Mouse (Mus musculus) thymus, adult 2 months (tissue): ENCODE results near the gene Ube3b. TPM values are rescaled to one million over a fixed set of nuclear protein-coding genes. Genes with fewer than 3 reads are reported as not detected.

Experiments
- DNase-seq: peaks from one replicate; pipeline ENCODE4 v3.0.0; 2021
- H3K27ac ChIP-seq: fragments of 200-500 bp; 2 replicates; pipeline ENCODE4 v1.5.1; 2012; ENCODE audit warnings: low read length, control low read depth; ENCODE audit not compliant: control insufficient read depth, insufficient read depth
- H3K27me3 ChIP-seq: fragments of 200-500 bp; 2 replicates; pipeline ENCODE4 v1.6.1; 2012; ENCODE audit warnings: mild to moderate bottlenecking, low read length, moderate library complexity, mixed read lengths; ENCODE audit not compliant: control insufficient read depth, insufficient read depth
- H3K36me3 ChIP-seq: fragments of 200-500 bp; 2 replicates; pipeline ENCODE4 v1.6.1; 2012; ENCODE audit warnings: mild to moderate bottlenecking, low read length, moderate library complexity; ENCODE audit not compliant: control insufficient read depth, insufficient read depth
- H3K4me1 ChIP-seq: fragments of 200-500 bp; replicated peaks from 2 replicates; pipeline ENCODE4 v1.6.1; 2012; ENCODE audit warnings: low read length; ENCODE audit not compliant: control insufficient read depth, insufficient read depth
- H3K4me3 ChIP-seq: fragments of 200-500 bp; 2 replicates; pipeline ENCODE4 v1.5.1; 2012; ENCODE audit warnings: mild to moderate bottlenecking, low read length, control low read depth, moderate library complexity; ENCODE audit not compliant: control insufficient read depth, insufficient read depth
- CTCF ChIP-seq: fragments of 200-500 bp; IDR thresholded peaks from 2 replicates; pipeline ENCODE4 v1.5.1; 2012; ENCODE audit warnings: mild to moderate bottlenecking, control low read depth, low read length, moderate library complexity, borderline replicate concordance; ENCODE audit not compliant: control insufficient read depth, poor library complexity, insufficient read depth; ENCODE audit errors: extremely low read depth
- POLR2A ChIP-seq: fragments of 200-500 bp; IDR thresholded peaks from 2 replicates; pipeline ENCODE4 v1.6.1; 2012; ENCODE audit warnings: mild to moderate bottlenecking, low read length, control low read depth, moderate library complexity; ENCODE audit not compliant: control insufficient read depth, poor library complexity, insufficient read depth; ENCODE audit errors: extremely low read depth
- WGBS: fragments of 180-500 bp; shearing (Covaris S2); methylation state at CpG from one replicate; pipeline ENCODE4 v1.1.7; 2018; 5-methylcytosine and 5-hydroxymethylcytosine counted together
- polyA plus RNA-seq: library from polyadenylated mRNA; depleted of rRNA; stranded (reverse); fragments of >200 nt; gene quantifications from 2 replicates; pipeline ENCODE4 v1.2.3, GENCODE M21; 2012

The Ube3b gene
- polyA plus RNA-seq, 1 experiment: 123 TPM

DNA sequence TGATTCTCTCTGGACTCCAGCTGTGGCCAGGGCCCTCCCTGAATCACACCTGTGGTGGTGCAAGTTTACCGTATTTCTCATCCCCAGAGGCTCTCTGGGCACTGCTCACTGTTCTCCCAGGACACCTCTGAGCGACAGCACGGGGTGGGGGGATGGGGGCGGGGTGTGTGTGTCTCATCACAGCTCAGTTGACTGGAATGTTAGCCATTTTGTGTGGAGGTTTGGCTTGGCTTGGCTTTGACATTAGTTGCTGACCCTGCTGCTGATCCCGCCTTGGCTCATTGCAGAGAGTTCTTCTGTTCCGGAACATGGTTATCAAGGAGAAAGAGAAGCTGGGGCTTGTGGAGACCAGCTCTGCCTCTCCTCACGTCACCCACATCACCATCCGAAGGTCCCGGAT, 27.4 kb downstream of the Ube3b start:
- Histone ChIP-seq H3K4me1 (no peaks in the 10 kb centered on the region), H3K36me3 (peaks cover 93% of the 10 kb centered on the region), H3K4me3 (no peak overlapping the region), H3K27me3 (no peaks in the 10 kb centered on the region), H3K27ac (no peak overlapping the region)
- no peak for DNase-seq
- no peak for TF ChIP-seq POLR2A
- no peak for TF ChIP-seq CTCF
- 97% methylated on average over 9 of the region's 9 CpGs for WGBS

DNA sequence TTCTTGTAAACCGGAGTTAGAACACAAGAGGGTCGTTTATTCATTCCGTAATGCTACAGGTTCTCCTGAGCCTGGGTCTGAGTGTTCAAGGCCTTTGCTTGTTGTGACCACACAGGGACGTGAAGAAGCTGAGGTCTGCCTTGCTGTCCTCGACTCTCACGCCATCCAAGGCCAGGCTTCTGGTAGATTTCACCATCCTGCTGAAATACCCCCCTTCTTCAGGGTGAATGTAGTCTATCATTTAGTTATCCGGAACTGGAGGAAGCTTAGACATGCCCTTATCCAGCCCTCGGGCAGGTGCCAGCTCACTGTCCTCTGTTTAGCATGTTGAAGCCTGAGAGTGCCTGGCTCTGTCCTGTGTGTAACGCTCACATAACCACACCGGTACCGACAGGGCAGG, 28.4 kb downstream of the Ube3b start:
- H3K4me1 ChIP-seq: no peaks in the 10 kb centered on the region
- H3K36me3 ChIP-seq: peaks cover 95% of the 10 kb centered on the region
- H3K27ac ChIP-seq: no peak overlapping the region
- H3K4me3 ChIP-seq: no peak overlapping the region
- no peaks in the 10 kb centered on the region for H3K27me3 ChIP-seq
- 97% methylated on average over 11 of the region's 11 CpGs for WGBS
- DNase-seq: no peak
- no peak for TF ChIP-seq POLR2A
- TF ChIP-seq CTCF: no peak

DNA sequence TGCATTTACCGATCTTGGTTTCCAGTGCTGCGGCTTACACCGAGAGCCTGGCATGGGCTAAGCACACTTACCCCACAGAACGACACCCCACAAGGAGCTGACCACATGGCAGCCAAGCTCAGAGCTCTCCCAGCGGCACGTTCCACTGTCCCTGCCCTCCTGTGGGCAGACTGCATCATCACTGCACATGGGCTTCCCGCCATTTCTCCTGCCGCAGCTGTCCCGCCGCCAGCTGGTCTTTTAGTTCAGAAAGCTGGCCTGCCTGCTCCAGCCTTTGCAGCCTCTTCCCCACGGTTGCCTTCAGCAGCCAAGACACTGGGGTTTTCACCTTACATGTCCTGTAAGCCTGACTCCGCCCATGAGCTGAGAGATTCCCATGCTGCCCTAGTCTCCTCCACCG, 30.0 kb downstream of the Ube3b start:
- peaks cover 94% of the 10 kb centered on the region for H3K36me3 ChIP-seq
- H3K4me1 ChIP-seq: no peaks in the 10 kb centered on the region
- H3K27ac ChIP-seq: no peak overlapping the region
- 96% methylated on average over 13 of the region's 13 CpGs for WGBS
- TF ChIP-seq POLR2A: no peak
- H3K27me3 ChIP-seq: no peaks in the 10 kb centered on the region
- H3K4me3 ChIP-seq: no peak overlapping the region
- DNase-seq: no peak

DNA sequence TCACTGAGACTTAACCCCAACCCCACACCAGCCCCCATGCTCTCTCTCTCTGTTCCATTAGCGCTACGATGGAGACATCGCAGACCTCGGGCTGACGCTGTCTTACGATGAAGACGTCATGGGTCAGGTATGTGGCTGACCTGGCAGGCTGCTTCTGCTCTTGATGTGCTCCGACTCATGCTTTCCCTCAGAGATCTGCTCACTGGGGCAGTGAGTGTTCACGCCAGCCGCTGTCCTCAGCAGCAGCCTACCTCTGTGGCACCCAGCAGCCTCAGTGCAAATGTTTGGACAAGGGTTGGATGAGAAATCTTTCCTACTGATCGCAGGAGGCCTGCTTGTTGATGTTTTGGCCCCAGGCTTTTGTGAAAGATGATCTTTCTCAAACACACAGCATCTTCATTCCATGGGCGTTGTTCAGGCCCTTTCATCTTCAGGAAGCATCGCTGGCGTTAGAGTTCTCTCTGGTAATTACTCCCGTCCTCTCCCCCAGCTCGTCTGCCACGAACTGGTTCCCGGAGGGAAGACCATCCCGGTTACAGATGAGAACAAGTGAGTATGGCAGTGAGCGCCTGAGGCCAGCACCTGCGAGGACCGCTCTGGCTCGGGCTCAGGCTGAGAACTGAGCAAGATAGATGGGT, 32.1 kb downstream of the Ube3b start:
- Histone ChIP-seq H3K36me3 (peaks cover 93% of the 10 kb centered on the region), H3K27ac (no peak overlapping the region)
- 95% methylated on average over 23 of the region's 23 CpGs for WGBS

DNA sequence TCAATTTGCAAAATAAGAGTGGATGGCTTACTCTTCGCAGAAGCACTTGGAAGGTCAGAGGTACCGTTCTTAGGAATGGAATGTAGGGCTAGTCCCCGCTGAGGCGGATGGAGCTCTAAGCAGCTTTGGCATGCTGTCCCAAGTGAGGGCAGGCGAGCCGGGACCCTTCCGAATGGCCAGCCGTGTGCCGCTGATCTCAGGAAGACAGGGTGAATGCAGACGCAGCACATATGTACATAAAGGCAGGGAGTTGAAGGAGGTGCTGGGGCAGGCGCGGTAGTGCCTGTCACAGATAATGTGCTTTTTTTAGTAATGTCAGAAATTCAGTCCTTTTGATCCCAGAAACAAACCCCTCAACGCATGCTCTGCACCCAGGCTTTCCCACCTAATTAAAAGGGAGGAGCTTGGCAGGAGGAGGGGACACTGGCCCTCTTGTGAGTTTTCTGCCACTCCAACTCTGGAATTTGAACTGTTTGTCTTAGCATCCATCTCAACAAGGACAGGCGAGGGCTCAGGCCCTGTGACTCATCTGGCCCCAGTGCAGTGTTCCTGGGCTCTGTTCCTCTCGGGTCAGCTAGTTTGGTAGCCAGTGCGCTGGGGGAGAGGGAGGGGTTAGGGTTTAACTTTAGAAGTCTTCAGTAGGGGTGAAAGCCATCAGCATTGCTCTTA, 32.8 kb downstream of the Ube3b start:
- no peak for DNase-seq
- H3K36me3 ChIP-seq: peaks cover 86% of the 10 kb centered on the region
- H3K4me1 ChIP-seq: no peaks in the 10 kb centered on the region
- TF ChIP-seq POLR2A (no peak), CTCF (no peak)
- H3K4me3 ChIP-seq: no peak overlapping the region
- no peak overlapping the region for H3K27ac ChIP-seq
- no peaks in the 10 kb centered on the region for H3K27me3 ChIP-seq
- WGBS: 94% methylated on average over 16 of the region's 16 CpGs

More for the DNA sequence above, 32.1 kb downstream of the Ube3b start:
- TF ChIP-seq POLR2A (no peak), CTCF (no peak)
- Histone ChIP-seq H3K27me3 (no peaks in the 10 kb centered on the region), H3K4me3 (no peak overlapping the region), H3K4me1 (no peaks in the 10 kb centered on the region)
- DNase-seq: no peak

- Histone ChIP-seq H3K4me3 (no peak overlapping the region), H3K27me3 (no peaks in the 10 kb centered on the region), H3K4me1 (no peaks in the 10 kb centered on the region), H3K27ac (no peak overlapping the region), H3K36me3 (peaks cover 86% of the 10 kb centered on the region)
- no peak for DNase-seq
- 100% methylated on average over 5 of the region's 5 CpGs for WGBS
- TF ChIP-seq CTCF (no peak), POLR2A (no peak)
Observed at GRCm38 (mm10) chr5:114415606-114416005, 35.2 kb downstream of the Ube3b start.

DNA sequence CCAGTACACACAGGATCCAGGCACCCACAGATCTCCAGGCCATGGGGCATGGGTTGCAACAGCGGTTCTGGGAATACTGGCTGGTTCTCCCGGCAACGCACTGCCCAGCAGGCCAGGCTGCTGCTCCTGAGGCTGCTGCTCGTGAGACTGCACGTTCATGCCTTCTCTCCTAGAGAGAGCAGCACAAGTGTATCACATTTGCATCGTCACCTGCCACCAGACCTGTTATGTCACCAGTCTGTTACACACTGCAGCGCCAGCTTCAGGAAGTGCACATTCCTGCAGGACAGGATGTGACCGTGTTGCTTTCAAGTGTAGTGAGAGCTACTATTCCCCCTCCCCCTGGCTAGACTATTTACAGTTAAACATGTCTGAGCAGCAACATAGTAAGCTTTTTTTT, 36.4 kb downstream of the Ube3b start:
- Histone ChIP-seq H3K27ac (no peak overlapping the region), H3K36me3 (peaks cover 74% of the 10 kb centered on the region), H3K4me1 (no peaks in the 10 kb centered on the region), H3K4me3 (no peak overlapping the region), H3K27me3 (no peaks in the 10 kb centered on the region)
- TF ChIP-seq POLR2A (no peak), CTCF (no peak)
- WGBS: 83% methylated on average over 8 of the region's 8 CpGs
- no peak for DNase-seq

DNA sequence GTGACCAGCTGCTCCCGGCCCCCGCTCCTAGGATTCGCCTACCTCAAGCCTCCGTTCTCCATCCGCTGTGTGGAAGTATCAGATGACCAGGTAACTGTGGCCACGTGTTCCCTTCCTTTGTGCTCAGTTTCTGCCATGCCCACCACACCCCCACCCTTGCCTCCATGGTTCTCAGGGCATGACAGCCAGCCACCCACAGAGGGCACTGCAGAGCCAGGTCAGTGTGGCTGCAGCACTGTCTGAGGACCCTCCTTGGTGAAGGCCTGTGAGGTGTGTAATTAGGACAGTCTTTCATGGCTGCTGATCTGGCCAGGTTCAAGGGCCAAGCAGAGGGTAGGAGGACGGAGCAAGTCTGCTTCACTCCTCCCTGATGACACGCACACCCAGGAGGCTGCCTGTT, 38.1 kb downstream of the Ube3b start:
- peaks cover 57% of the 10 kb centered on the region for H3K36me3 ChIP-seq
- TF ChIP-seq POLR2A (no peak), CTCF (no peak)
- 90% methylated on average over 8 of the region's 8 CpGs for WGBS

More for the DNA sequence above, 38.1 kb downstream of the Ube3b start:
- DNase-seq: peak; percentile 14
- H3K27ac ChIP-seq: no peak overlapping the region
- H3K4me1 ChIP-seq: no peaks in the 10 kb centered on the region
- no peaks in the 10 kb centered on the region for H3K27me3 ChIP-seq
- no peak overlapping the region for H3K4me3 ChIP-seq
